In genomic region chr3:132859573-132859972, GRCm38 (mm10) we compare ENCODE assay signal across 32 mouse cellular contexts.
DNase-seq lines count a peak whose midpoint lies in the region; ATAC-seq lines count a peak whose summit lies in the region.
"Had no signal": no experiment of that assay in that cellular context is flagged by ENCODE, and none has a peak within 500 bp of the region (broad histone marks: within the 10 kb centered on the region; RNA-seq: fewer than 3 reads in every experiment).

No protein-coding gene starts in this region.

- H3K4me1 ChIP-seq in heart, embryonic 10.5 days: peaks cover 22% of the 10 kb centered on the region
- peaks cover 15% of the 10 kb centered on the region for H3K4me1 ChIP-seq in embryonic facial prominence, embryonic 14.5 days (ENCODE audit: control insufficient read depth, insufficient read depth, low read length)
- H3K4me1 ChIP-seq: forebrain, embryonic 12.5 days; midbrain, embryonic 12.5 days had no signal

- DNase-seq in heart, embryonic 10.5 days (ENCODE audit: low spot score): no peak
- DNase-seq in heart, postnatal 4 days: no peak
- DNase-seq in R1 (ENCODE audit: low read depth, low spot score): peak; percentile 13
- DNase-seq in embryonic facial prominence, embryonic 14.5 days (ENCODE audit: low spot score): no peak
- no peak for DNase-seq in gastrocnemius, adult 18-20 months (ENCODE audit: low spot score)
- DNase-seq in adrenal gland, postnatal 4 days (ENCODE audit: low spot score in 2 of 2): no peak
- DNase-seq: adrenal gland, adult 2 months; adrenal gland, postnatal 36 days; cerebellum, adult 2 months; cerebellum, postnatal 25 days; forebrain, postnatal 0 days; gastrocnemius, postnatal 14 days; kidney, adult 11 months; kidney, postnatal 36 days; liver; lung, adult 2 months; lung, postnatal 14 days; retina, postnatal 1 day; right cerebral cortex, postnatal 14 days; thymus, postnatal 14 days had no signal

- WGBS in heart, embryonic 10.5 days: 65% methylated on average over 7 of the region's 7 CpGs
- WGBS in embryonic facial prominence, embryonic 14.5 days: 77% methylated on average over 7 of the region's 7 CpGs

- peak overlapping the region; percentile 52 for H3K27ac ChIP-seq in heart, embryonic 10.5 days
- peak overlapping the region; percentile 52 for H3K27ac ChIP-seq in embryonic facial prominence, embryonic 14.5 days (replicated peaks; ENCODE audit: low read depth, low read length)
- H3K27ac ChIP-seq: embryonic facial prominence, embryonic 12.5 days; forebrain, embryonic 12.5 days; hindbrain, embryonic 14.5 days; layer of hippocampus, adult 2 months; left cerebral cortex, adult 2 months; liver, embryonic 14.5 days; midbrain, embryonic 12.5 days had no signal

- no peaks in the 10 kb centered on the region for H3K9me3 ChIP-seq in heart, embryonic 10.5 days
- H3K9me3 ChIP-seq in embryonic facial prominence, embryonic 14.5 days (ENCODE audit: control insufficient read depth, low read length): no peaks in the 10 kb centered on the region
- H3K9me3 ChIP-seq: embryonic facial prominence, embryonic 12.5 days; forebrain, embryonic 12.5 days; kidney, embryonic 15.5 days; midbrain, embryonic 12.5 days had no signal

- ATAC-seq in embryonic facial prominence, embryonic 14.5 days (ENCODE audit: low read depth): no peak
- peak; percentile 43; the same call in 1 of the 2 replicates for ATAC-seq in megakaryocyte-erythroid progenitor cell, adult 5-6 weeks (replicated peaks; ENCODE audit: low FRiP score, low TSS enrichment, poor library complexity, severe bottlenecking)
- ATAC-seq: Patski had no signal

- no peak overlapping the region for H3K4me3 ChIP-seq in heart, embryonic 10.5 days
- no peak overlapping the region for H3K4me3 ChIP-seq in embryonic facial prominence, embryonic 14.5 days (ENCODE audit: low read depth, low read length)
- H3K4me3 ChIP-seq: embryonic facial prominence, embryonic 12.5 days; forebrain, embryonic 12.5 days; kidney, embryonic 15.5 days; layer of hippocampus, adult 2 months; left cerebral cortex, adult 2 months; midbrain, embryonic 12.5 days had no signal

- no peak overlapping the region for H3K9ac ChIP-seq in embryonic facial prominence, embryonic 14.5 days (ENCODE audit: low read depth, low read length)
- H3K9ac ChIP-seq: embryonic facial prominence, embryonic 12.5 days; forebrain, embryonic 12.5 days; forebrain, postnatal 0 days; hindbrain, embryonic 14.5 days; kidney, embryonic 15.5 days; liver, embryonic 14.5 days; midbrain, embryonic 12.5 days had no signal

- H3K36me3 ChIP-seq in heart, embryonic 10.5 days: no peaks in the 10 kb centered on the region
- H3K36me3 ChIP-seq in embryonic facial prominence, embryonic 14.5 days (ENCODE audit: control insufficient read depth, insufficient read depth, low read length): no peaks in the 10 kb centered on the region
- H3K36me3 ChIP-seq: embryonic facial prominence, embryonic 12.5 days; forebrain, embryonic 12.5 days; kidney, embryonic 15.5 days; midbrain, embryonic 12.5 days had no signal

- H3K4me2 ChIP-seq in embryonic facial prominence, embryonic 14.5 days (ENCODE audit: low read depth, low read length): no peak overlapping the region
- H3K4me2 ChIP-seq: embryonic facial prominence, embryonic 12.5 days; forebrain, embryonic 12.5 days; heart, embryonic 11.5 days; hindbrain, embryonic 14.5 days; kidney, embryonic 15.5 days; midbrain, embryonic 12.5 days had no signal

- no peaks in the 10 kb centered on the region for H3K27me3 ChIP-seq in heart, embryonic 10.5 days (ENCODE audit: insufficient read depth, poor library complexity, severe bottlenecking)
- H3K27me3 ChIP-seq in embryonic facial prominence, embryonic 14.5 days (replicated peaks; ENCODE audit: control insufficient read depth, insufficient read depth, low read length): no peaks in the 10 kb centered on the region
- H3K27me3 ChIP-seq: CH12.LX; embryonic facial prominence, embryonic 12.5 days; forebrain, embryonic 12.5 days; kidney, embryonic 15.5 days; midbrain, embryonic 12.5 days; Patski had no signal
